Mouse (Mus musculus) cerebellum, adult 2 months (tissue): ENCODE data around the gene Sptlc3.

Source experiments
- CTCF ChIP-seq: fragments of 200-500 bp; IDR thresholded peaks from 2 replicates; pipeline ENCODE4 v1.5.1; 2011; ENCODE audit warnings: low read depth, mild to moderate bottlenecking, control low read depth, low read length, moderate library complexity, borderline replicate concordance; ENCODE audit not compliant: insufficient read depth
- POLR2A ChIP-seq: fragments of 200-500 bp; IDR thresholded peaks from 2 replicates; pipeline ENCODE4 v1.6.1; 2011; ENCODE audit warnings: low read length, control low read depth, borderline replicate concordance; ENCODE audit not compliant: insufficient read depth

GRCm38 (mm10) chr2:139629653-139630052 is 135.9 kb downstream of the Sptlc3 start:
- no peak for TF ChIP-seq CTCF
- no peak for TF ChIP-seq POLR2A
